Mouse (Mus musculus): ENCODE measurements around the gene Vwa1. TPM values are rescaled to one million over a fixed set of nuclear protein-coding genes. Genes with fewer than 3 reads are reported as not detected.
"Not testable (repeated sequence)": the region's sequence is repeated elsewhere in the genome, so short reads cannot be mapped to it uniquely, and the experiment has no call there.

Vwa1 gene
- 0.27 and 0.29 TPM in 2 replicates for total RNA-seq (2017)

DNA sequence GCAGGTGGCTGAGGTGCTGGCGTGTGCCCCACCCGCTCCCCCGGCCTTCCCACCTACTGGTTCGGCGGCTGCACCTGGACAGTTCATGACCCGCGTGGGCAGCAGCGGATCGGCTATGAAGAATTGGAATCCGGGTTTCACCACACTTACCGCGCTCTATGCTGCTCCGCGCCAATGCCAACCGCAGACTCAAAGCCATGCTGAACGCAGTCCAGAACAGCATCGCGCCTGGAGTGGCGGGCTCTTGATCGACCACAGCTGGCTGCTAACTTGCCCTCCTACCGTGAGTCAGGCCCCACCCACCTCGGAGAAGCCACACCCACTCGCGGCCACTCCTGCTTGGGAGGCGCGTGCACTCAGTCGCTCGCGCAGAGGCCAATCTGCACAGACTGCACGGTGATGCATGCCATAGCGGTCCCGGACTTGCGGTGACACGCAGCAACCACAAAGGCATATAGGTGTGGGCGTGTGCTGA is at the start of gene Vwa1:
TSS of gene Vwa1 (minus strand) at position 419 of the 475 bp plus-strand sequence.
- peak; percentile 81 for ATAC-seq (replicated peaks; ENCODE audit: low read depth, poor library complexity, severe bottlenecking)

DNA sequence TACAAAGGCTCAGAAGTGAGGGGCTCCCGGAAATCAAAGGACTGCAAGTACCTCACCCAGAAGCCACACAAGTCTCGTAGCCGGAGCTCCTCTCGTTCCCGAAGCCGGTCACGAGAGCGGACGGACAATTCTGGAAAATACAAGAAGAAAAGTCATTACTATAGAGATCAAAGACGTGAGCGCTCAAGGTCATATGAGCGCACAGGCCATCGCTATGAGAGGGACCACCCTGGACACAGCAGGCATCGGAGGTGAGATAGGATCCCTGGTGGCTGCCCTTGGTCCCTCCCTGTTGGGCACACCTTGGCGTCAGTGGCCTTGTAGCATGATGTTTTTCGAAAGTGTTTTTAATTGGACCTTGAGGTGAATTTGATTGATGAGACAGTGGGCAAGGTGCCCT is 48.9 kb upstream of the Vwa1 start:
- no peak for ATAC-seq (replicated peaks; ENCODE audit: low read depth, poor library complexity, severe bottlenecking)

DNA sequence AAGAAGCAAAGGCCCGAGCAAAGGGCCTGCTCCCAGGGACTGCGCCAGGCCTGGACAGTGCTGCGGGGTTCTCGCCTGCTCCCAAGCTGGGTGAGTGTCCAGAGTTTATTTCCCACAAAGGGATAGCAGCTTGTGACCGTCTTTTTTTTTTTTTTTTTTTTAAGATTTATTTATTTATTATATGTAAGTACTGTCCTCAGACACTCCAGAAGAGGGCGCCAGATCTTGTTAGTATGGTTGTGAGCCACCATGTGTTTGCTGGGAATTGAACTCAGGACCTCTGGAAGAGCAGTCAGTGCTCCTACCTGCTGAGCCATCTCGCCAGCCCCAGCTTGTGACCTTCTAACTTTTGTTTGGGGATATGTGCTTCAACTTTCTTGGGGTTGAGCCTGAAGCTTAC is 46.5 kb upstream of the Vwa1 start:
- ATAC-seq (replicated peaks; ENCODE audit: low read depth, poor library complexity, severe bottlenecking), result 0 out of 2 replicates have a peak, but pooled peaks have one; percentile 29

DNA sequence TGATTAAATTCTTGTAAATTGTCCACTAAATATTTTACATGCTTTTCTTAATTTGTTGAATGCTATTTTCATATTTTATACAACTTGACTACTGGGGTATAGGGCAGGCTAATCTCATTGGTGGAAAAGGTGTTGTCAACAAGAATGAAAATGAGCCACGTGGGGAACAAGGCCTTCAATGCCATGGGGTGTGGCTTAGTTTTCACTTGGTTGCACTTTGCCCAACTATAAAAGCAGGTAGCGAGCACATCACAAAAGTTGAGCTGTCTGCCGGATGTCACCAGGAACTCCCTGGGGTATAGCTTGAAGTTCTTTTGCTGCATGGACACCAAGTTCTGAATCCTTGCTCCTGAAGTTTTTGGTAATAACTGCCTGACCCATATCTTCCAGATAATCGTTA is 43.0 kb upstream of the Vwa1 start:
- ATAC-seq (replicated peaks; ENCODE audit: low read depth, poor library complexity, severe bottlenecking), result no peak

DNA sequence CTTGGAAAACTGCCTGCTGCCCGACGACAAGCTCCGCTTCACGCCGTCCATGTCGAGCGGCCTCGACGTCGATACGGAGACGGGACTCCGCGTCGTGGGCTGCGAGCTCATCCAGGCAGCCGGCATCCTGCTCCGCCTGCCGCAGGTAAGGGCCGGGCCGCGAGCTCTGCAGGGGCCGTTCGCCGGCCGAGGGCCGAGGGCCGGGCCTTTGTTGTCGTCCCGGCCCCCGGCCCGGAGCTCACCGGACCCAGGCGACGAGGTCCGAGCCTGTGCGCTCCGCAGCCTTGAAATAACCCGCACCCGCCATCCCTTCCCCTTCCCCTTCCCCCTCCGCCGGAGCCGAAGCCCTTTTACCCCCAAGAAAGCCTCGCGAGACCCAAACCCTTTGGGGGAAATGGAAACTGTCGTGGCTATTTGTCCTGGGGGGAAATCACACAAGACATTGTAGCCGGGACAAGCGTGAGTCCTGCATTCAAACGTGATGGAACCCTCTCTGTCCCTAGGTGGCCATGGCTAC is 38.2 kb upstream of the Vwa1 start:
- ATAC-seq (replicated peaks; ENCODE audit: low read depth, poor library complexity, severe bottlenecking), result no peak

DNA sequence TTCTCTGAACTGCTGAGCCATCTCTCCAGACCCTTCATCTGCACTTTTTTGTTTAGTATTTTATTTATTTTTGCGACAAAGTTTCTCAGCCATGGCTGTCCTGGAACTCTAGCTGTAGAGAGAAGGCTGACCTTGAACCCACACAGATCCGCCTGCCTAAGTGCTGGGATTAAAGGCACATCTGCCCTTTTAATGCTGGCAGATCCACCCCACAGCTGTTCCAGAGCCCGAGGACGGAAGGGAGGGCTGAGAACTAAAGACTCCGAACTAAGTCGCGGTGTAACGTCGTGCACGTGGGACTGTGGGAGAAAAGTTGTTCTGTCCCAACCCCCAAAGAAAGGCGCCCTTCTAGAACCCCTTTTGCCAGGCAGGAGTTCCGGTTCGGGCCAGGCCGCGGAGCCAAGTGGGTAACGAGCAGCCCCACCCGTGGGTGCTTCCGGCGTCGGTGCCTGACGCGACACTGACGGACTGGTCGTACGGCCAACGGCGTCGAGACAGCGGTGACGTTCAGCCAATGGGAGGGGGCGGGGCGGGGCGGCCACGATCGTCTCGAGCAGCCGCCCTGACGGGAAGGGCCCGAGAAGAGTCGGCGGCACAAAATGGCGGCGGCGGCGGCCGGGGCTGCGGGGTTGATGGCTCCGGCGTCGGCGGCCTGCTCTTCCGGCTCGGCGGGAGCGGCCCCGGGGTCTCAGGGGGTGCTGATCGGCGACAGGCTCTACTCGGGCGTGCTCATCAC is 37.6 kb upstream of the Vwa1 start, which contains the start of gene Ccnl2:
TSS of gene Ccnl2 (plus strand) at position 561 of the 736 bp plus-strand sequence.
- peak; percentile 99 for ATAC-seq (replicated peaks; ENCODE audit: low read depth, poor library complexity, severe bottlenecking)

DNA sequence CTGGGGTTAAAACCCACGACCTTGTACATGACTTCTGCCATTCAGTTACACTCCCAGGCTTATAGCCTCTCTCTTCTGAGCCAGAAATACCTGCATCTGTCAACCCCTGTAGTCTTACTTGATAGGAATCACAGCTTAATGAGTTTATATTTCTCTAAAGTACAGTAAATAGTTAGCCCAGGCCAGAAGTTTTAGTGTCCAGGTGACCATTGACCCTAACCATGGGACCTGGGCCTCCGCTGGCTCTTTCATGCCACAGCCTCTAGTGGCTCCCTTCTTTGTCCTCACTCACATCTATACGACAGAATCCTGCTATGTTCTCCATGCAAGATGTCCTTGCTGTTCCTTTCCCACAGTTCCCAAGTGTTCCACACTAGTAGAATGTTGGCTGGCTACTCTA is 33.3 kb upstream of the Vwa1 start:
- ATAC-seq (replicated peaks; ENCODE audit: low read depth, poor library complexity, severe bottlenecking), result no peak

DNA sequence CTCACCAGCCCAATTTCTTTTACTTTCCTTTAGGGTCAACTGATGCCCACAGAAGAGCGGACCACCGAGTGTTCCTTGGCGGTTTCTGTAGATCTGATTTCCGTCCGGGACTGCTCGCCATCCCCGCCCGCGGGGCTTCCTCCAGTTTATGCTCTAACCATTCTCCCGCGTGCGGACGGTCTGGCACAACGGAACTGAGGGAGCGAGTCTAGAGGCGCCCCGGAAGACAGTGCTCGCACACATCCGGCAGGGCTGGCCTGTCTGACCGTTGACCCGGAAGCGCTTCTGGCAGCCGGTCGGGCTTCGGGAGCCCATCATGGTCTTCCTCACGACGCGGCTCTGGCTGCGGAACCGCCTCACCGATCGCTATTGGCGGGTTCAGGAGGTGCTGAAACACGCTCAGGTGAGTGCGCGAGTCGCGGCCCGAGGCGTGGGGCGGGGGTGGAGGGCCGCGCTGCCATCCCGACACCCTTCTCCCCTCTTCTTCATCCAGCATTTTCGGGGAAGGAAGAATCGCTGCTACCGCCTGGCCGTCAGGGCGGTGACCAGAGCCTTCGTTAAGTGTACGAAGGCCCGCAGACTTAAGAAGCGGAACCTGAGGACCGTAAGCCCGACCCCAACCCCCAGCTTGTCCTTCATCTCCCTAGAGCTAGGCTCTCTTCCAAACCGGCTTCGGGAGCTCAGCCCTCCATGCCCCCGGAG is 29.0 kb upstream of the Vwa1 start:
- ATAC-seq (replicated peaks; ENCODE audit: low read depth, poor library complexity, severe bottlenecking), result peak; percentile 97

DNA sequence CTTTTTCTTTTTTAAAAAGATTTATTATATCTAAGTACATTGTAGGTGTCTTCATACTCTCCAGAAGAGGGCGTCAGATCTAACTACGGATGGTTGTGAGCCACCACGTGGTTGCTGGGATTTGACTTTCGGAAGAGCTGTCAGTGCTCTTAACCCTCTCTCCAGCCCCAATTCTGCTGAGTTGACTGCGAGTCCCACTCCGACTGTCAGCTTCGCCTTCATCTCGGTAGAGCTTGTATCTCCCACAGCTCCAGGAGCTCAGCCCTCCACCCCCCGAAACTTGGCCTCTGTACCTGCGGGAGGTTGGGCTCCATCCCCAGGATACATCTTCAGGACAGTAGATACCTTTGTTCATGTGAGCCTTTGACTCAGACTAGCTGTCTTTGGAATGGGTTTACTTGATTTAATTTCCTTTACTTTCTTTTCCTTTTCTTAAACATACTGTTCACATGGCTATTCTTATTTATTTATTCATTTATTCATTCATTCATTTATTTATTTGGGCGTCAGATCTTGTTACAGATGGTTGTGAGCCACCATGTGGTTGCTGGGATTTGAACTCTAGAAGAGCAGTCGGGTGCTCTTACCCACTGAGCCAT is 28.3 kb upstream of the Vwa1 start, which contains the start of gene Mrpl20:
TSS of gene Mrpl20 (plus strand) at position 138 of the 599 bp plus-strand sequence.
- peak; percentile 53 for ATAC-seq (replicated peaks; ENCODE audit: low read depth, poor library complexity, severe bottlenecking)

DNA sequence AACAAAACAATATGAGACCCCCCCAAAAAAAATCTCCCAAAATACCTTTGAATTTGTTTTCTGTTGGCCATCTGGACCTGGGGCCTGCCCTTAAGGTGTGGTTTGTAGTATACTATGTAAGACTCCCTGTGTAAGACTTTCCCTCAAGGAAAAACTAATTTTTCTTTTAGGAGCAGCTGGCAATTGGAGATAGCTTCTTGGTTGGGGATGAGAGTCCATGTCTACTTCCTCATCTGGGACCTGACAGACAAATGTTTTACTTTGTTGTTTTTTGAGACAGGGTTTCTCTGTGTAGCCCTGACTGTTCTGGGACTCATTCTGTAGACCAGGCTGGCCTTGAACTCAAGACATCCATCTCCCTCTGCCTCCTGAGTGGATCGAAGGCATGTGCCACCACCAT is 27.6 kb upstream of the Vwa1 start:
- no peak for ATAC-seq (replicated peaks; ENCODE audit: low read depth, poor library complexity, severe bottlenecking)

DNA sequence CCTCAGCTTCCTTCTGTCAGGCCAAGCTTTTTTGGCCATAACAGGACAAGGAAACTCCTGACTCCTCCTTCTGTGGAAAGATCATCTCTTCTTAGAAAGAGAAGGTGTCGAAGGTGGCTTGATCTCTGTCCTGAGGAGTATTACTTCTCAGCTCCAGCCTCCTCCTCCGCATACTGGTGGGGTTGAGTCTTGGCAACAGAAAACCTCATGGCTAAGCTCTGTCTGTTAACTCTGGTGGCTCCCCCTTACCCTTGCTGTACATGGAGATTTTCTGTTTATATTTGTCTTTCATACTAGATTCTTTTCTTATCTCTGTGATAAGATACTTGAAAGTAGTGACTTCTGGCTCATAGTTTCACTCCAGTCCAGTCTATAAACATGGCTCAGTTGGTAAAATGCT is 19.2 kb upstream of the Vwa1 start:
- ATAC-seq (replicated peaks; ENCODE audit: low read depth, poor library complexity, severe bottlenecking), result no peak

DNA sequence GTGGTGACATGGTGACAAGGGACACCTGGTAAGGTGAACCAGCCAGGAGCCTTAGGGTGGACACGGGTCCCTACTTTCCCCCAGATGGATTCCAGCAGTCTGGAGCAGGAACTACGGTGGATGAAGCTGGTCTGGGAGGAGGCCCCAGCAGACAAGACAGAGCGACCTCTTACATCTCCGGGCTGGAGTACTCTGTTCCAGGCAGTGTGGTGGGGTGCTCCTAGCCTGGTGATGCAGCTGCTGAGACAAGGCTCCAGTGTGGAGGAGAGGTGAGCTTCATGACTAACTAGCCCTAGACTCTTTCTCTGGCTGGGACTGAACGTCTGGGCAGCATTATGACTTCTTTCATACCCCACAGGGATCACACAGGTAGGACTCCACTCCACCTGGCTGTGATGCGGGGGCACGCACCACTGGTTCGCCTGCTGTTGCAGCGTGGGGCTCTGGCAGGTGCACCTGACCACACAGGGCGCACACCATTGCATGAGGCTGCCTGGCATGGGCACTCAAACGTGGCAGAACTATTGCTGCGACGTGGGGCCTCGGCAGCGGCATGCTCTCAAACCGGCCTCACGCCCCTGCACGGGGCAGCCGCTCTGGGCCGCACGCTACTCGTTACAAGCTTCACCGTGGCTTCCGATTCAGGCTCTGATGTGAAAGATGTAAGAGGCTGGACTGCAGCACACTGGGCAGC is 16.9 kb upstream of the Vwa1 start:
- no peak for ATAC-seq (replicated peaks; ENCODE audit: low read depth, poor library complexity, severe bottlenecking)

DNA sequence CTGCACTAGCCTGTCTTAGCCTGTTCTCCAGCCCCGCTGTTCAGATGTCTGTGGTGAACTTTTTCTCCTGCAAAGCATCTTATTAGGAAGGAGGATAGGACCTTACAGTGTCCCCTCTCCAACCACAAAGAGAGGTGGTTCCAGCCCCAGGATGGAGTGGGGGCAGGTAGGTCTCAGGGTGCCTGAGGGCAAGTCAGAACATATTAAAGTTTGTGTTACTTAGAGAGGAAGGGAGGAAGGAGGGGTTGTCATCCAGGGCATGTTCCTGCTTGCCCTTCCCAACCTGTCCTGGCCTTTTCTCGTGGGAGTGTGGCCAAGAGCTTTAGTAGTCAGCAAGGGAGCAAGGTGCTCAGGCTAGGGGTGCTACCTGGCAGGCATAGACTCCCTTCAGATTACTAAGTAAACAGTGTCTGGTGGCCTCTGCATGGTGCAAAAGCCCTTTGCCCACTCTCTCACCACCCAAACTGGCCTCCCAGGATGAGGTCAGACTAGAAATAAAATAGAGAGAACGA is 16.2 kb upstream of the Vwa1 start:
- ATAC-seq (replicated peaks; ENCODE audit: low read depth, poor library complexity, severe bottlenecking), result no peak

DNA sequence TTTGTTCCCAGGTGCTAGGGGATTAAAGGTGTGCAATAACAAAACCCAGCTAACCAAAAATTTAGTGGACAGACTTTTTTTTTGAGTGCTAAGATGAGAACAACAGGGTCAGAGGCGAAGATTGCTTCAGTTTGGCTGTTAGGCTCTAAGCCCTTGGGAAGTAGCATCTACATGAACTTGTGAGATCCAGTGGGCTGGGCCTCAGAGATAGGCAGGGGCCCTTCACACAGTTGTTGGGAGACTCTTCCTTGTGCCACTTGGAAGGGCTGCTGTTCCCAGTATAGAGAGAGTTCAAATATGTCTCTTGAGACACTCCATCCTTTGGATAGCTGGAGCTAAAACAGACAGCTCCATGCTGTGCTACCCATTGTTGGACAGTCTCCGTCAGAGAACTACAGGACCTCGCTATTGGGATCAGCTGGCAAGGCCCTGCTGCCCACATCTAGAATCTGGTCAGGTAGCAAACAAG is 15.6 kb upstream of the Vwa1 start, which contains the start of gene Ankrd65:
TSS of gene Ankrd65 (plus strand) at position 419 of the 469 bp plus-strand sequence.
- ATAC-seq (replicated peaks; ENCODE audit: low read depth, poor library complexity, severe bottlenecking), result no peak

DNA sequence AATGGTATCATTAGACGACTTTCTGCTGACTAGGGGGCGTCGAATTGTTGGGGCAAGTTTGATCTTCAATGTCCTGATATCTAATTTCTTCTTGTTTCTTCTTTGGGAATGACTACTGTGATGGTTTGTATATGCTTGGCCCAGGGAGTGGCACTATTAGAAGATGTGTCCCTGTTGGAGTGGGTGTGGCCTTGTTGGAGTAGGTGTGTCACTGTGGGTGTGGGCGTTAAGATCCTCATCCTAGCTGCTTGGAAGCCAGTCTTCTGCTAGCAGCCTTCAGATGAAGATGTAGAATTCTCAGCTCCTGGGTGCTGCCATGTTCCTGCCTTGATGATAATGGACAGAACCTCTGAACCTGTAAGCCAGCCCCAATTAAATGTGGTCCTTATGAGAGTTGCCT is 14.3 kb upstream of the Vwa1 start:
- ATAC-seq (replicated peaks; ENCODE audit: low read depth, poor library complexity, severe bottlenecking), result not testable (repeated sequence)

DNA sequence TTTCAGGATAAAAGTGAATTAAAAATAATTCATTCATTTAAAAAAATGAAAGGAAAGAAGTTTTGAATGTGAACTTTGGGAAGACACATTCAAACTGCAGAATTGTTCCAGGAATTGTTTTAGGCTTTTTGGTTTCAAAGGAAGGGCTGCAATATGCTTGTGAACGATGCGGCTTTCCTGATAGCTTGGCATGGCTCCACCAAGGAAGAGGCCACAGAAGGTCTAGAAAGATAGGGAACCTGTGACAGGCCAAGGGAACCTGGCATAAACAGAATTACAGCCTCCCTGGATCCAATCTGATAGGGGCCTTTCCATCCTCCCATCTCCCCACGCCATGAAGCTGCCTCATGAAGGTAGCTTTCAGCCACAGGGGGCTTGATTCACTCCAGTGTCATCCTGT is 13.8 kb upstream of the Vwa1 start:
- ATAC-seq (replicated peaks; ENCODE audit: low read depth, poor library complexity, severe bottlenecking), result peak; percentile 59

DNA sequence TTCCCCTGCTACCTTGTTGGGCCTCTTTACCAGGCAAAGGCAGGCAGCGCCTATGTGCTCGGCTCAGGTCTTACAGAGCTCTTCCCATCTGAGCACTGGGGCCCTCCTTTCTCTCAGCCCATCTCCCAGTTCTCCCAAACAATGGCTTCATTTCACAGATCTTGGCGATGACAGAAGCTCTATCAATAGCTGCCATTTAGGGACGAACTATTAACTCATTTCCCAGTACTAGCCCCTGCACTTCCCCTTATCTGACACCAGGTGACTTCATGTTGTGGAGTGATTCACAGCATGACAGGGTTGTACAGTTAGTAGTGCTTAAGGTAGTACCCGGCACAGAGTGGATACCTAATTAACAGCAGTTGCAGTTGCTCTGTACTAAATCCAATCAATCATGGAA is 11.3 kb upstream of the Vwa1 start, which contains the start of gene Tmem88b:
TSS of gene Tmem88b (minus strand) at position 56 of the 400 bp plus-strand sequence.
- no peak for ATAC-seq (replicated peaks; ENCODE audit: low read depth, poor library complexity, severe bottlenecking)

DNA sequence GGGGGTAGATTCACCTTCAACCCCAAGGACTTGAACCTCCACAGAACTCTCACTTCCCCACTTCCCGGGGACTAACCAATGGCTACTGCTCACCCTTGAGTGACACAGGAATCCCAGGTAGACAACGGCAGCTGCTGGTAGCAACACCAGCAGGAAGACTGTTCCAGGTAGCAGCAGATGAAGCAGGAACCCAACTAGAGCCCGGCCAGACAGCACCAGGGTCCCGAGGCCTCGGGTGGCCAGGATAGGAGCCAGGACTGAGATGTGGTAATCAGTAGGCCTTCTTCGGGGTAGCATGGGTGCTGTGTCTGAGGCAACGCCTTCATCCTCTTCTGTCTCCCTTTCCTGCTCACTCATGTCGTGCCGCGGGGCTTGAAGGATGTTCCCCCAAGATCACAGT is 10.7 kb upstream of the Vwa1 start:
- no peak for ATAC-seq (replicated peaks; ENCODE audit: low read depth, poor library complexity, severe bottlenecking)

DNA sequence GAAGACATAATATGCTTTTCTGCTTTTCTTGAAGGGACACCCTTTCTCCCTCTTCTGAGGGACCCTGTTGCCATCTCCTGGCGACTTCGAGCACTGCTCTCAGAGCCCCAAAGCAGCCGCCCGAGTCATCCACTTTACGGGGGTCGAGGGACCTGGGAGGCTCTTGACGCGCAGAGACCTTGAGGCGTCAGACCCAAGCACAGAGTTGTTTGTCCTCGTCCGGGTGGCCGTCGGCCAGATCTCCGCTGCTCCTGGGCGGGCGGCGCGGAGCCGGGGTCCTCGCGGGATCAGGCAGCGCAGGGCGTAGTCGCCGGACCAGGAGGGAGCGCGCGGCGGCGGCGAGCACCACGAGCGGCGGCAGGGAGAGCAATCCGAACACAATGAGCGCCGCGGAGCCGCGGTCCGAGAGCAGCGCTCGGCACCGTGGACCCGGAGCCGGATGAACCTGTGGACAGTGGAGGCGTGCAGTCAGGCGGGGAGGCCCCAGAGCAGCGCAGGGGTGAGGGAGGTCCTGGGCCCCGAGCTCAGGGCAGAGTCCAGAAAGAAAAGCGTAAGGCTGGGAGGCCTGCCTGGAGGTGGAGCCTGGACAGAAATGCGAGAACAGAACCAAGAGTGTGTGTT is 9.7 kb upstream of the Vwa1 start:
- ATAC-seq (replicated peaks; ENCODE audit: low read depth, poor library complexity, severe bottlenecking), result peak; percentile 71

Measured in common myeloid progenitor, adult 5-6 weeks (primary cell).